Mouse (Mus musculus) gastrocnemius, postnatal 14 days (tissue): Measurements from ENCODE around the gene Ticrr. TPM values are rescaled to one million over a fixed set of nuclear protein-coding genes. Genes with fewer than 3 reads are reported as not detected.
A peak's percentile ranks its signal among the peaks of the same experiment; 100 is the strongest.

Experiments used
- DNase-seq: peaks from one replicate; pipeline ENCODE4 v3.0.0; 2021; ENCODE audit warnings: mixed read lengths
- intact Hi-C: fragments of 180-260 bp; cut with DNase I; formaldehyde crosslinking; loops from one replicate; pipeline ENCODE4 v1.15.1; 2025; ENCODE audit warnings: low total_unique reads
- total RNA-seq, 2 experiments: library from RNA; stranded (reverse); gene quantifications; 2 replicates each; pipeline ENCODE4 v1.2.3; 2021

The Ticrr gene
- total RNA-seq, 2 experiments from 2014 or later = 0.55 to 0.62 TPM

DNA sequence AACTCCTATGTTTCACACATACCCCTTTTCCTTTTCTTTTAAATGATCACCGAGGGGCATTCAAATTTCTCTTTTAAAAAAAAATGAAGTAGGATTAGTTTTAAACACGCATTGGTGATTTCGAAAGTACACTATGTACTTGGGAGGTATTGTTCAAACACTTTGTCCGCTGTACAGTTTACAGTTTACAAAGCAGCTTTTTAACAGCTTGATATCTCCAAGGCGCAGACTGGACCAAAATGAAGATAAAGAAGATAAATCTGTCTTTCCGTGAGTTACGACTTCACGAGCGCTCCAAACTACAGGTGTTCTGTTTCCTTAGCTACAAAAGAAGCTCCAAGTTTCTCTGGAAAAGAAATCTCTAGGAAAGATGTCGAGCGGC, 82.3 kb downstream of the Ticrr start:
- no peak for DNase-seq
- intact Hi-C loops = no loop called here

DNA sequence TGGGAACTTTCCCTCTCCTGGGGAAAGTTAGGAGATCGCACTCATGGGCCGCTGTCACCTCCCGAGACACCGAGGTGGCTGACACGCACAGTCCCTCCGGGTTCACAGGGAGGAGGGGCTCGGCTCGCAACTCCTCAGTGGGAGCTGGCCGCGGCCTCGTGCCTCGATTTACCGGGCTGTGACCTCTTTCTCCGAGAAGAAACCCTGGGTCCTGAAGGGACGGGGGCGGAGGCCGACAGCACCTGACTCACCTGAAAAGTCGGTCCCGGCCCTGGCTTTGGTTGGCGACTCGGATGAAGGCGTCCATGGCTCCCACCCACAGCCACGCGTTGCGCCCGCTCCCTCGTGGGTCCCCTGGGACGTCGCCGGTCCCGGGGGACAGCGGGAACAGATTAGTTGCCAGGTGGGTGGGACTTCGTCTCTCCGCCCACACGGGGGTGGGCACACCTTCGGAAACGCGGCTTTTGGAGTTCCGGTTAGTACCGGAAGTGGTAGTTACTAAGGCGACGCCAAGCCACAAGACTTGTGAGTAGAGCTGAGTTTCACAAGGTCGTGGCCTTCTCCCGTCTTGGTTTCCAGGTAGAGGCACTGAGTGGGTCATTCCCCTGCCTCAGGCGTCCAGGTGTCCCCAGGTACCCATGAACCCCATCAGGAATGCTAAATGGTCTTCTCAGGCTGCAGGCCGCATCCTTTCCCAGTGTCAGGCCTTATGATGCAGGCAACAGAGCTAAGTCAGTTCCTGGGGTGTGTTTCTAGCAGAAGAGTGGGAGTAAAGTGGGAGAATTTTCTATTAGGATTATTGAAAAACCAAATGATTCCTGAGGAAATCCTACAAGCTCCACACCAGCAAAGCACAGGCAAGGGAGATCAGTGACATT, 82.9 kb downstream of the Ticrr start, which contains the start of the genes Pex11a and Wdr93:
TSS of gene Pex11a (minus strand) at position 473 of the 878 bp plus-strand sequence.
TSS of gene Wdr93 (plus strand) at position 505 of the 878 bp plus-strand sequence.
- intact Hi-C loops = no loop called here
- peak; percentile 66 for DNase-seq

DNA sequence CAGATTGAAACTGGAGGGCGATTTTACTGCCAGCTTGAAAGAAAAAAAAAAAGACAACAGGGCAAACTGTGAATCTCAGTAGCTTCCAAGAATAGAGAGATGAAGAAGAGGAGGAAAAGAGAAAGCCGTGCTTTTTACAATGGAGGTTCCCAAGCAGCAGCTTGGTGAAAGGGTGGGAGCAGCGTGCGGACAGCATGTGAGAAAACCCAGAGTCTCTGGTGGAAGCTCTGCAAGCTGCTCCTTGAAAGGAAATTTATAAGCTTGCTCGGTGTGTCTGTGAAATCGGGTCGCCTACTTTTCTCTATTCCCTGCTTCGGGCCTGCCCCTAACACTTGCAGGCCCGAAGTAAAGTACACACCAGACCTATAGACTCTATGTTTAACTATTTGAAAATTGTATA, 84.1 kb downstream of the Ticrr start:
- intact Hi-C loops = no loop called here
- no peak for DNase-seq

DNA sequence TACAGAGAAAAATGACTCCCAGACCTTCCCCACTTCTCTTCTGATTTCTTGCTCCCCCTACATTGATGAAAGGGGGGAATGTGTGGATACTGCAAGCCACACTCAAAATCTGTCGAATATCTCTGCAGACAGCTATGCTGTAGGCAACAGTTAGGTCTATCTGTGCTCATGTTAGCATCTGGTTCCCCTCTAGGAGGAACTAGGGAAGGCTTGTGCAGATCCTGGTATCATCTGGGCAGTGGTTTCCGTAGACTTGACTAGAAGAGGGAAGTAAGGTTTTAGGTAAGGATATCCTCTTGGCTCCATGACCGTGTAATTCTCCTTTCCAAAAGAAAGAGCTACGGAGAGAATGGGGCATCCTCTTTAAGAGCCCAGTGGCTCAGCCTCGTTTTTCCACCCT, 84.6 kb downstream of the Ticrr start:
- no peak for DNase-seq

DNA sequence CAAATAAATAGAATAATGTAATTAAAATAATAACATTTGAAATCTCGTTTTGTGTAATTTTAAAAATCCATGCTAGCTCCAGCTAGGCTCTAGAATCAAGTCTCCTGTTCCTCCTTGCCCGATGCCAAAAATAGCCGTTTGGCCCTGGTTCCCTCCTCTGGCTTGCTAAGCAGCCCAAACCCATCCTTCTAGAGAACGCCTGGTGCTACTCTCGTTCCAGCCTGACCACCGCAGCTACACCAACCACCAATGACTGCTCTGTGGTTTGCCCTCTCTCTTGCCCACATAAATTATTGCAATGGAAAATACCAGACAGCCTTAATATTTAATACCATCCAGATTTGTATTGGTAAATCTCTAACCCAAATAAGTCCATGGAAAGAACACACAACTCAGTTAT, 87.7 kb downstream of the Ticrr start:
- intact Hi-C loops = no loop called here
- DNase-seq = no peak

More for the DNA sequence above, 84.6 kb downstream of the Ticrr start:
- intact Hi-C loops = no loop called here

Other genes starting within 250 kb of the Ticrr start
- 10 to 100 TPM; 28.8 to 33.0 TPM for gene Polg, start 193.8 kb upstream of the Ticrr start, total RNA-seq
- not detected for gene Rhcg, start 42.5 kb upstream of the Ticrr start, total RNA-seq
- gene Kif7, start 55.5 kb downstream of the Ticrr start, total RNA-seq = 1 to 10 TPM; 1.2 to 1.5 TPM
- gene Plin1, start 72.7 kb downstream of the Ticrr start, total RNA-seq = 1 to 10 TPM in 1 of 2 experiments, under 1 TPM in 1; 0.49 to 4.4 TPM
- 1 to 10 TPM; 4.9 to 5.4 TPM for gene Pex11a, start 82.9 kb downstream of the Ticrr start, total RNA-seq
- gene Wdr93, start 83.0 kb downstream of the Ticrr start, total RNA-seq = not detected
- not detected for gene Mesp1, start 133.6 kb downstream of the Ticrr start, total RNA-seq
- not detected for gene Mesp2, start 150.5 kb downstream of the Ticrr start, total RNA-seq
- 10 to 100 TPM in 1 of 2 experiments, 1 to 10 TPM in 1; 9.8 to 14.8 TPM for gene Anpep, start 200.9 kb downstream of the Ticrr start, total RNA-seq